Mouse (Mus musculus): Measurements from ENCODE around the gene Xkrx. TPM values are rescaled to one million over a fixed set of nuclear protein-coding genes. Genes with fewer than 3 reads are reported as not detected.

Xkrx gene
- total RNA-seq, 2 experiments from 2014 or later: 2.1 to 2.7 TPM

Other genes starting within 250 kb of the Xkrx start
- gene Sytl4, start 180.3 kb downstream of the Xkrx start, total RNA-seq (2021): 10 to 100 TPM; 21.2 to 27.9 TPM
- 10 to 100 TPM; 45.2 to 49.4 TPM for gene Cstf2, start 102.9 kb downstream of the Xkrx start, total RNA-seq (2021)
- not detected for gene Arl13a, start 25.4 kb upstream of the Xkrx start, total RNA-seq (2021)
- 1 to 10 TPM in 1 of 2 experiments, under 1 TPM in 1; 0.82 to 1.6 TPM for gene Nox1, start 59.9 kb upstream of the Xkrx start, total RNA-seq (2021)
- gene Trmt2b, start 114.9 kb upstream of the Xkrx start, total RNA-seq (2021): 10 to 100 TPM; 28.8 to 35.6 TPM
- gene Tmem35a, start 133.1 kb upstream of the Xkrx start, total RNA-seq (2021): 100 to 1,000 TPM; 117 to 155 TPM
- gene Cenpi, start 146.0 kb upstream of the Xkrx start, total RNA-seq (2021): 10 to 100 TPM in 1 of 2 experiments, 1 to 10 TPM in 1; 9.2 to 10.3 TPM
- 1 to 10 TPM; 1.1 to 1.4 TPM for gene Drp2, start 242.5 kb upstream of the Xkrx start, total RNA-seq (2021)